Mouse (Mus musculus): ENCODE data around the gene Nfatc3. TPM values are rescaled to one million over a fixed set of nuclear protein-coding genes. Genes with fewer than 3 reads are reported as not detected.

Gene Nfatc3
- polyA plus RNA-seq, 1 experiment = 11.8 TPM

- Histone ChIP-seq H3K79me2 (ENCODE audit: control insufficient read depth, insufficient read depth) (peaks cover 91% of the 10 kb centered on the region), H3K4me2 (ENCODE audit: low read depth) (peak overlapping the region; percentile 49), H3K36me3 (ENCODE audit: control insufficient read depth, insufficient read depth) (peaks cover 15% of the 10 kb centered on the region), H3K4me3 (no peak overlapping the region), H3ac (ENCODE audit: control insufficient read depth, insufficient read length) (no peak overlapping the region), H3K27me3 (ENCODE audit: control insufficient read depth, insufficient read depth, insufficient read length) (no peaks in the 10 kb centered on the region)
- no peak for TF ChIP-seq CEBPB (IDR thresholded peaks at IDR 0.05; ENCODE audit: insufficient read depth, poor library complexity, severe bottlenecking)
- no peak for TF ChIP-seq MAX (IDR thresholded peaks at IDR 0.05; ENCODE audit: low read depth)
- TF ChIP-seq TCF12 (IDR thresholded peaks at IDR 0.05; ENCODE audit: insufficient read depth, poor library complexity, severe bottlenecking) = no peak
- TF ChIP-seq SRF (IDR thresholded peaks at IDR 0.05; ENCODE audit: control insufficient read depth, insufficient read length, low read depth) = no peak
Measured at GRCm38 (mm10) chr8:106075161-106075862, 16.7 kb downstream of the Nfatc3 start.

- H3K4me3 ChIP-seq = no peak overlapping the region
- H3ac ChIP-seq (ENCODE audit: control insufficient read depth, insufficient read length) = no peak overlapping the region
- H3K79me2 ChIP-seq (ENCODE audit: control insufficient read depth, insufficient read depth) = peaks cover 89% of the 10 kb centered on the region
- peaks cover 15% of the 10 kb centered on the region for H3K36me3 ChIP-seq (ENCODE audit: control insufficient read depth, insufficient read depth)
- H3K27me3 ChIP-seq (ENCODE audit: control insufficient read depth, insufficient read depth, insufficient read length) = no peaks in the 10 kb centered on the region
- H3K4me2 ChIP-seq (ENCODE audit: low read depth) = peak overlapping the region; percentile 49
- TF ChIP-seq CEBPB (IDR thresholded peaks at IDR 0.05; ENCODE audit: insufficient read depth, poor library complexity, severe bottlenecking) (no peak), USF1 (IDR thresholded peaks at IDR 0.05; ENCODE audit: low read depth) (no peak), TCF3 (IDR thresholded peaks at IDR 0.05; ENCODE audit: insufficient read length, low read depth) (no peak), SRF (IDR thresholded peaks at IDR 0.05; ENCODE audit: control insufficient read depth, insufficient read length, low read depth) (no peak), MAX (IDR thresholded peaks at IDR 0.05; ENCODE audit: low read depth) (no peak), E2F4 (IDR thresholded peaks at IDR 0.05; ENCODE audit: insufficient read depth) (no peak), REST (IDR thresholded peaks at IDR 0.05; ENCODE audit: insufficient read depth, insufficient read length) (no peak), MYOD1 (IDR thresholded peaks at IDR 0.05; ENCODE audit: control insufficient read depth in 1 of 3, insufficient read length in 2 of 3, low read depth in 2 of 3) (no peak), TCF12 (IDR thresholded peaks at IDR 0.05; ENCODE audit: insufficient read depth, poor library complexity, severe bottlenecking) (no peak), MYOG (IDR thresholded peaks at IDR 0.05; ENCODE audit: control insufficient read depth in 1 of 3, insufficient read depth in 1 of 3, insufficient read length in 2 of 3, low read depth in 2 of 3) (no peak), POLR2A (IDR thresholded peaks at IDR 0.05; ENCODE audit: insufficient read length, low read depth) (no peak), POLR2AphosphoS2 (IDR thresholded peaks at IDR 0.05; ENCODE audit: insufficient read length, low read depth) (no peak)
Measured at GRCm38 (mm10) chr8:106075863-106076174, 17.2 kb downstream of the Nfatc3 start.

- no peak overlapping the region for H3ac ChIP-seq (ENCODE audit: control insufficient read depth, insufficient read length)
Measured at GRCm38 (mm10) chr8:106076612-106077011, 18.0 kb downstream of the Nfatc3 start.

GRCm38 (mm10) chr8:106077452-106078067 lies 18.9 kb downstream of the Nfatc3 start:
- Histone ChIP-seq H3K4me2 (ENCODE audit: low read depth) (no peak overlapping the region), H3K36me3 (ENCODE audit: control insufficient read depth, insufficient read depth) (peaks cover 20% of the 10 kb centered on the region), H3K27me3 (ENCODE audit: control insufficient read depth, insufficient read depth, insufficient read length) (no peaks in the 10 kb centered on the region), H3ac (ENCODE audit: control insufficient read depth, insufficient read length) (no peak overlapping the region), H3K79me2 (ENCODE audit: control insufficient read depth, insufficient read depth) (peaks cover 80% of the 10 kb centered on the region), H3K4me3 (no peak overlapping the region)
- TF ChIP-seq MYOG (IDR thresholded peaks at IDR 0.05; ENCODE audit: control insufficient read depth in 1 of 3, insufficient read depth in 1 of 3, insufficient read length in 2 of 3, low read depth in 2 of 3) = no peak
- no peak for TF ChIP-seq CEBPB (IDR thresholded peaks at IDR 0.05; ENCODE audit: insufficient read depth, poor library complexity, severe bottlenecking)
- no peak for TF ChIP-seq POLR2A (IDR thresholded peaks at IDR 0.05; ENCODE audit: insufficient read length, low read depth)
- TF ChIP-seq POLR2AphosphoS2 (IDR thresholded peaks at IDR 0.05; ENCODE audit: insufficient read length, low read depth) = no peak
- TF ChIP-seq E2F4 (IDR thresholded peaks at IDR 0.05; ENCODE audit: insufficient read depth) = no peak
- TF ChIP-seq TCF3 (IDR thresholded peaks at IDR 0.05; ENCODE audit: insufficient read length, low read depth) = no peak
- no peak for TF ChIP-seq SRF (IDR thresholded peaks at IDR 0.05; ENCODE audit: control insufficient read depth, insufficient read length, low read depth)
- no peak for TF ChIP-seq MYOD1 (IDR thresholded peaks at IDR 0.05; ENCODE audit: control insufficient read depth in 1 of 3, insufficient read length in 2 of 3, low read depth in 2 of 3)
- no peak for TF ChIP-seq USF1 (IDR thresholded peaks at IDR 0.05; ENCODE audit: low read depth)
- TF ChIP-seq REST (IDR thresholded peaks at IDR 0.05; ENCODE audit: insufficient read depth, insufficient read length) = no peak
- TF ChIP-seq TCF12 (IDR thresholded peaks at IDR 0.05; ENCODE audit: insufficient read depth, poor library complexity, severe bottlenecking) = no peak
- TF ChIP-seq MAX (IDR thresholded peaks at IDR 0.05; ENCODE audit: low read depth) = no peak

More at GRCm38 (mm10) chr8:106076612-106077011, 18.0 kb downstream of the Nfatc3 start:
- TF ChIP-seq POLR2A (IDR thresholded peaks at IDR 0.05; ENCODE audit: insufficient read length, low read depth) = no peak
- no peak for TF ChIP-seq USF1 (IDR thresholded peaks at IDR 0.05; ENCODE audit: low read depth)
- Histone ChIP-seq H3K79me2 (ENCODE audit: control insufficient read depth, insufficient read depth) (peaks cover 89% of the 10 kb centered on the region), H3K36me3 (ENCODE audit: control insufficient read depth, insufficient read depth) (peaks cover 15% of the 10 kb centered on the region), H3K4me3 (no peak overlapping the region), H3K4me2 (ENCODE audit: low read depth) (no peak overlapping the region), H3K27me3 (ENCODE audit: control insufficient read depth, insufficient read depth, insufficient read length) (no peaks in the 10 kb centered on the region)

- H3K4me2 ChIP-seq (ENCODE audit: low read depth) = no peak overlapping the region
- H3ac ChIP-seq (ENCODE audit: control insufficient read depth, insufficient read length) = no peak overlapping the region
- H3K79me2 ChIP-seq (ENCODE audit: control insufficient read depth, insufficient read depth) = peaks cover 13% of the 10 kb centered on the region
- peaks cover 61% of the 10 kb centered on the region for H3K36me3 ChIP-seq (ENCODE audit: control insufficient read depth, insufficient read depth)
- H3K4me3 ChIP-seq = no peak overlapping the region
- H3K27me3 ChIP-seq (ENCODE audit: control insufficient read depth, insufficient read depth, insufficient read length) = no peaks in the 10 kb centered on the region
- no peak for TF ChIP-seq SRF (IDR thresholded peaks at IDR 0.05; ENCODE audit: control insufficient read depth, insufficient read length, low read depth)
Measured at GRCm38 (mm10) chr8:106102321-106102720, 43.7 kb downstream of the Nfatc3 start.
